Mouse (Mus musculus): ENCODE data around the gene 9130008F23Rik. TPM values are rescaled to one million over a fixed set of nuclear protein-coding genes. Genes with fewer than 3 reads are reported as not detected.

Gene 9130008F23Rik
- polyA plus RNA-seq (2015; fragmentation: Nextera tagmentation; extraction: Ambion mirVana) = 2.0 and 2.7 TPM in 2 replicates

DNA sequence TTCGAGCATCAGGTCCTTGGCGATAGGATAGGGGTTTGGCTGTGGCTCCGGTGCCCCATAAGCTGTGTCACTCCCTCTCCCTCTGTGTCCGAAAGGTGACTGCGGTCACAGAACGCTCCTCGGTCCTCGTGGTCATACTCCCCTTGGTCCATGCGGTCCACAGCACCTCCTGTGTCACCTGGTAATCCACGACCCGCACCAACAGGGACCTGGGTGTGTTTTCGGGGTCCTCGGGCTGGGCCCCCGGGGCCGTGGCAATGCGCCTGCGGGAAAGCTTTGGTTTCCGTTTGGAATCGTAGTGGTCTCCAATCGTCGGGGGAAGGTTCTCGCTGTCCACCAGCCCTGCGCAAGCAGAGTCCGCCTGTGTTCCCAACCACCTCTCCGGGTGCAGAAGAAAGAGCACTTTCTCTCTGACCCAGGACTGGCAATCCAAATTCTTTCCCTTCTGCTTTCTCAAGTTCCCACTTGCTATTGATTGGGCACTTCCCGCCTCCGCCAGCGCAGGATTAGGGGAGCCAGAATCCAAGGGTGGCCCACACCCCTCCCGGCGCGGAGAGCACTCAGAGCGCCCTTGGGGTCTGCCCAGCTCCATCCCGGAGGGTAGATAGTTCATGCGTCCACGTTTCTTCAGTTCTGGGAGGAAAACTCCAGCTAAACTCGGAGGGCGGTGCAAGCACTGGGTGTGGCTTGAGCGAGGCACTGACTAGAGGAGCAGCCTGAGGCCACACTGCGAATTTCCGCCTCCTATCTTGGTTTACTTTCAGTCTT lies at the start of gene 9130008F23Rik:
TSS of gene 9130008F23Rik (minus strand) at position 636 of the 768 bp plus-strand sequence.
- Histone ChIP-seq H3K4me1 (peaks cover 10% of the 10 kb centered on the region; the same call in 1 of the 2 replicates), H3K27ac (no peak within 1 kb of the TSS), H3K9ac (peak within 1 kb of the TSS; percentile 50), H3K9me3 (no peaks in the 10 kb centered on the region), H3K4me2 (peak within 1 kb of the TSS; percentile 78), H3K36me3 (no peaks in the 10 kb centered on the region), H3K27me3 (no peaks in the 10 kb centered on the region), H3K4me3 (peak within 1 kb of the TSS; percentile 56)
- peak; percentile 79 for ATAC-seq (ENCODE audit: insufficient number of reproducible peaks, low FRiP score, low TSS enrichment, low read depth)
- under 1% methylated on average over 40 of the region's 40 CpGs for WGBS

DNA sequence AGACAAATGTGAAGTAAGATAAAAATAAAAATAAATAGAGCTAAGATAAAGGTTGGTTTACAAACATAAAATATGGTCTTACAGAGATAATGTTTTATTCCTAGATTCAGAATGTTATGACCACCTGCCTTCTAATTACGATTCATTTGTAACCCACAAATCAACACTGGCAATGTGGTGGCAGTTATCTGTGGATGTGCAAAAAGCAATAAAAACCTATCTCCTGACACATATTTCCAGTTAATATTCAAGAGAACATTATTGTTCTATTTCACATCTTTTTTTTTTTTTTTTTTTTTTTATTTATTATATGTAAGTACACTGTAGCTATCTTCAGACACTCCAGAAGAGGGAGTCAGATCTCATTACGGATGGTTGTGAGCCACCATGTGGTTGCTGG lies 35.1 kb upstream of the 9130008F23Rik start:
- Histone ChIP-seq H3K27ac (no peak overlapping the region), H3K9me3 (no peaks in the 10 kb centered on the region), H3K4me1 (no peaks in the 10 kb centered on the region), H3K4me3 (no peak overlapping the region), H3K36me3 (no peaks in the 10 kb centered on the region), H3K9ac (no peak overlapping the region), H3K4me2 (no peak overlapping the region), H3K27me3 (no peaks in the 10 kb centered on the region)
- 80% methylated on average over 2 of the region's 2 CpGs for WGBS
- no peak for ATAC-seq (ENCODE audit: insufficient number of reproducible peaks, low FRiP score, low TSS enrichment, low read depth)

DNA sequence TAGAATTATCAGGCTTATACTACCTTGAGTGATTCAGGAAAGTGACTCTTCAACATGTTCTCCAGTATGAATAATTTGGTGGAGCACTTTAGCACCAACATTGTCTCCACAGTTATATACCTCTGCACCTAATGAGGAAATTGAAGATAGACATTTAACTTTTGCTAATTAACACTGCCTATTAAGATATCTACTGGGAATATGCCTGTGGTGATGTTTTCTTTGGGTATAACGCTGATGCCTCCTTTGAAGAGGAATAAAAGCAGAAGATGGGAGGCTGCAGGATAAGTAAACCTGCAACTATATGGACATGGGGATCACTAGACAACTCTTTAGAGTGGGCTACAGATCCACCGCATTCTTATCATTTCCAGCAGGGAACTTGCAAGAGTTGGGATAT lies 33.9 kb upstream of the 9130008F23Rik start, which contains the start of gene Glyatl3:
TSS of gene Glyatl3 (minus strand) at position 101 of the 400 bp plus-strand sequence.
- 90% methylated on average over 2 of the region's 2 CpGs for WGBS
- H3K27me3 ChIP-seq = no peaks in the 10 kb centered on the region
- ATAC-seq (ENCODE audit: insufficient number of reproducible peaks, low FRiP score, low TSS enrichment, low read depth) = no peak
- H3K27ac ChIP-seq = no peak within 1 kb of the TSS
- no peak within 1 kb of the TSS for H3K4me2 ChIP-seq
- no peak within 1 kb of the TSS for H3K4me3 ChIP-seq
- H3K4me1 ChIP-seq = no peaks in the 10 kb centered on the region
- H3K9me3 ChIP-seq = no peaks in the 10 kb centered on the region
- H3K36me3 ChIP-seq = no peaks in the 10 kb centered on the region
- no peak within 1 kb of the TSS for H3K9ac ChIP-seq

DNA sequence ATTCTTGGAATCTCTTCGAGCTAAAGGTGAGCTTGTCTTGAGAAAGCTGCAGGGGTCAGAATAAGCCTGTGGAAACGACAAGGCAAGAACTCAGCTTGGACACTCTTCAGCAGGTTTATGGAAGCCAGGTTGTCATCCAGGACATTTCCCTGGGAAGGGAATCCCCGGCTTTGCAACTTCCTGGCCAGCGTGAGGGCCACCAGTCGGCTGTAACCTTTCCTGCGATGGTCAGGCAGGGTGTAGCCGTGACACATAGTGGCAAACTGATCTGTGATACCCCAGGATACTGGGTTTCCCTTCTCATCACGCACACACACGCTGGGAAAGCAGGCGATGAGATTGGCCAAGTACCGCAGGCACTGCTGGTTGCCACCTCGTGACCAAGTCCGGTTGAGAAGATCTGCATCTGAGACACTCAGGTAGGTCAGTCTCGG lies 24.4 kb upstream of the 9130008F23Rik start:
- no peak overlapping the region; the same call in 1 of the 2 replicates for H3K4me3 ChIP-seq
- no peaks in the 10 kb centered on the region for H3K9me3 ChIP-seq
- no peaks in the 10 kb centered on the region for H3K36me3 ChIP-seq
- H3K27ac ChIP-seq = no peak overlapping the region
- WGBS = 8% methylated on average over 14 of the region's 14 CpGs
- peak overlapping the region; percentile 30 for H3K4me2 ChIP-seq
- H3K9ac ChIP-seq = no peak overlapping the region
- H3K4me1 ChIP-seq = 0 out of 2 replicates have a peak, but pooled peaks cover 3% of the 10 kb centered on the region
- no peak for ATAC-seq (ENCODE audit: insufficient number of reproducible peaks, low FRiP score, low TSS enrichment, low read depth)
- H3K27me3 ChIP-seq = no peaks in the 10 kb centered on the region

- 7% methylated on average over 11 of the region's 11 CpGs for WGBS
- Histone ChIP-seq H3K4me1 (0 out of 2 replicates have a peak, but pooled peaks cover 3% of the 10 kb centered on the region), H3K9ac (no peak overlapping the region), H3K36me3 (no peaks in the 10 kb centered on the region), H3K27me3 (no peaks in the 10 kb centered on the region), H3K9me3 (no peaks in the 10 kb centered on the region), H3K27ac (no peak overlapping the region), H3K4me2 (no peak overlapping the region), H3K4me3 (no peak overlapping the region)
- ATAC-seq (ENCODE audit: insufficient number of reproducible peaks, low FRiP score, low TSS enrichment, low read depth) = no peak
Measured at GRCm38 (mm10) chr17:40904056-40904597, 23.8 kb upstream of the 9130008F23Rik start.

GRCm38 (mm10) chr17:40903345-40903744 lies 23.0 kb upstream of the 9130008F23Rik start:
- H3K9me3 ChIP-seq = no peaks in the 10 kb centered on the region
- no peak overlapping the region for H3K4me3 ChIP-seq
- 71% methylated on average over 4 of the region's 4 CpGs for WGBS
- H3K27ac ChIP-seq = no peak overlapping the region
- H3K4me1 ChIP-seq = 0 out of 2 replicates have a peak, but pooled peaks cover 3% of the 10 kb centered on the region
- ATAC-seq (ENCODE audit: insufficient number of reproducible peaks, low FRiP score, low TSS enrichment, low read depth) = no peak
- H3K27me3 ChIP-seq = no peaks in the 10 kb centered on the region
- no peak overlapping the region for H3K4me2 ChIP-seq
- H3K36me3 ChIP-seq = no peaks in the 10 kb centered on the region
- H3K9ac ChIP-seq = no peak overlapping the region

- Histone ChIP-seq H3K9ac (no peak overlapping the region), H3K4me3 (no peak overlapping the region), H3K36me3 (no peaks in the 10 kb centered on the region), H3K27ac (no peak overlapping the region), H3K9me3 (no peaks in the 10 kb centered on the region), H3K27me3 (no peaks in the 10 kb centered on the region), H3K4me2 (no peak overlapping the region), H3K4me1 (0 out of 2 replicates have a peak, but pooled peaks cover 2% of the 10 kb centered on the region)
- WGBS = 48% methylated on average over 4 of the region's 4 CpGs
- no peak for ATAC-seq (ENCODE audit: insufficient number of reproducible peaks, low FRiP score, low TSS enrichment, low read depth)
Measured at GRCm38 (mm10) chr17:40899783-40900363, 19.5 kb upstream of the 9130008F23Rik start.

- Histone ChIP-seq H3K4me3 (no peak overlapping the region), H3K36me3 (no peaks in the 10 kb centered on the region), H3K9me3 (no peaks in the 10 kb centered on the region), H3K27me3 (no peaks in the 10 kb centered on the region), H3K27ac (no peak overlapping the region), H3K4me2 (no peak overlapping the region), H3K9ac (no peak overlapping the region), H3K4me1 (no peaks in the 10 kb centered on the region)
- ATAC-seq (ENCODE audit: insufficient number of reproducible peaks, low FRiP score, low TSS enrichment, low read depth) = no peak
- WGBS = 69% methylated on average over 1 of the region's 1 CpGs
Measured at GRCm38 (mm10) chr17:40896863-40897262, 16.5 kb upstream of the 9130008F23Rik start.

- Histone ChIP-seq H3K27ac (no peak overlapping the region), H3K27me3 (no peaks in the 10 kb centered on the region), H3K4me2 (no peak overlapping the region), H3K4me3 (no peak overlapping the region), H3K36me3 (no peaks in the 10 kb centered on the region), H3K9ac (no peak overlapping the region), H3K9me3 (no peaks in the 10 kb centered on the region), H3K4me1 (no peaks in the 10 kb centered on the region)
- ATAC-seq (ENCODE audit: insufficient number of reproducible peaks, low FRiP score, low TSS enrichment, low read depth) = no peak
- 77% methylated on average over 4 of the region's 4 CpGs for WGBS
Measured at GRCm38 (mm10) chr17:40887849-40888536, 7.6 kb upstream of the 9130008F23Rik start.

- Histone ChIP-seq H3K9me3 (no peaks in the 10 kb centered on the region), H3K27ac (no peak overlapping the region), H3K9ac (no peak overlapping the region), H3K4me1 (no peaks in the 10 kb centered on the region), H3K4me3 (no peak overlapping the region), H3K4me2 (no peak overlapping the region), H3K27me3 (no peaks in the 10 kb centered on the region), H3K36me3 (no peaks in the 10 kb centered on the region)
- WGBS = 70% methylated on average over 4 of the region's 4 CpGs
- ATAC-seq (ENCODE audit: insufficient number of reproducible peaks, low FRiP score, low TSS enrichment, low read depth) = no peak
Measured at GRCm38 (mm10) chr17:40885155-40885554, 4.8 kb upstream of the 9130008F23Rik start.

DNA sequence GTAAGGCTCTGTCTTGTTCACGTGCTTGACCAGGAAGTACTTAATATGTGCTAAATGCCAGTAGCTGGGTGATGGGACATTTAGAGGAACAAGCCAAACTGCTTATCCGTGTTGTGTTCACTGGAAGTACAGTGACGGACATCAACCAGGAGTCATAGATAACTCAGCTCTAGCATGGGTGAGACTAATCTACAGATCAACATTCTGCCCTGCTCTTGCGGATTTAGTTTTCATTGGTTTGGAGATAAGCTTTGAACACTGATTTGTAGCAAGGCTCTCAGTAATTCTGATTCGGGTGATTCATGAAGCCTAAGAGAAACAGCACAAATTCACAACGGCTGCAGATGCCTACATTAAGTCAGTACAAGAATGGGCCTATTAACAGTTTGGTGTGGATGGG lies 1.8 kb upstream of the 9130008F23Rik start:
- Histone ChIP-seq H3K4me3 (no peak overlapping the region), H3K36me3 (no peaks in the 10 kb centered on the region), H3K4me1 (peaks cover 10% of the 10 kb centered on the region; the same call in 1 of the 2 replicates), H3K27me3 (no peaks in the 10 kb centered on the region), H3K9ac (no peak overlapping the region), H3K9me3 (no peaks in the 10 kb centered on the region), H3K4me2 (no peak overlapping the region), H3K27ac (no peak overlapping the region)
- no peak for ATAC-seq (ENCODE audit: insufficient number of reproducible peaks, low FRiP score, low TSS enrichment, low read depth)
- WGBS = 85% methylated on average over 6 of the region's 6 CpGs
